8 mouse cellular contexts compared by ENCODE assay signal in genomic region chr2:138033379-138034122, GRCm38 (mm10).
A peak's percentile ranks its signal among the peaks of the same experiment; 100 is the strongest.
DNase-seq lines count a peak whose midpoint lies in the region; ATAC-seq and TF ChIP-seq lines count a peak whose summit lies in the region.

No protein-coding gene starts in this region.

- H3K9me3 ChIP-seq in midbrain, embryonic 15.5 days = no peaks in the 10 kb centered on the region
- no peaks in the 10 kb centered on the region for H3K9me3 ChIP-seq in stomach, postnatal 0 days (ENCODE audit: control insufficient read depth, low read length)

- 13% methylated on average over 11 of the region's 11 CpGs for WGBS in kidney, adult 2 months
- WGBS in midbrain, embryonic 15.5 days = 26% methylated on average over 11 of the region's 11 CpGs
- WGBS in stomach, postnatal 0 days = 33% methylated on average over 11 of the region's 11 CpGs

- H3K4me1 ChIP-seq in kidney, adult 2 months (ENCODE audit: control insufficient read depth, insufficient read depth, low read length) = no peaks in the 10 kb centered on the region
- H3K4me1 ChIP-seq in midbrain, embryonic 15.5 days = 0 out of 2 replicates have a peak, but pooled peaks cover 5% of the 10 kb centered on the region
- no peaks in the 10 kb centered on the region for H3K4me1 ChIP-seq in stomach, postnatal 0 days (replicated peaks; ENCODE audit: control insufficient read depth, insufficient read depth)

- no peaks in the 10 kb centered on the region for H3K36me3 ChIP-seq in kidney, adult 2 months (ENCODE audit: control insufficient read depth, insufficient read depth, low read length)
- H3K36me3 ChIP-seq in midbrain, embryonic 15.5 days (replicated peaks) = no peaks in the 10 kb centered on the region
- no peaks in the 10 kb centered on the region for H3K36me3 ChIP-seq in stomach, postnatal 0 days (ENCODE audit: control insufficient read depth, insufficient read depth, low read length)

- TF ChIP-seq POLR2A in kidney, adult 2 months (IDR thresholded peaks at IDR 0.05; ENCODE audit: low read depth, low read length) = no peak

- no peak overlapping the region for H3K4me2 ChIP-seq in midbrain, embryonic 15.5 days
- no peak overlapping the region for H3K4me2 ChIP-seq in stomach, postnatal 0 days (replicated peaks; ENCODE audit: low read depth)

- no peak overlapping the region for H3K4me3 ChIP-seq in kidney, adult 2 months (ENCODE audit: insufficient read depth, low read depth, low read length)
- no peak overlapping the region for H3K4me3 ChIP-seq in midbrain, embryonic 15.5 days
- no peak overlapping the region for H3K4me3 ChIP-seq in stomach, postnatal 0 days (ENCODE audit: low read depth, low read length)

- ATAC-seq in midbrain, embryonic 15.5 days (replicated peaks) = peak; percentile 80
- ATAC-seq in stomach, postnatal 0 days (ENCODE audit: low FRiP score, low TSS enrichment) = 0 out of 2 replicates have a peak, but pooled peaks have one; percentile 51

- no peak overlapping the region for H3K9ac ChIP-seq in midbrain, embryonic 15.5 days
- no peak overlapping the region for H3K9ac ChIP-seq in stomach, postnatal 0 days (ENCODE audit: low read length)

- no peak overlapping the region for H3K27ac ChIP-seq in kidney, adult 2 months (ENCODE audit: insufficient read depth, low read depth, low read length)
- peak overlapping the region; percentile 48 for H3K27ac ChIP-seq in midbrain, embryonic 15.5 days
- no peak overlapping the region for H3K27ac ChIP-seq in stomach, postnatal 0 days (replicated peaks)

- TF ChIP-seq CTCF in kidney, adult 2 months (conservative IDR thresholded peaks at IDR 0.05; ENCODE audit: insufficient read depth, insufficient read length, low read depth, low read length) = peak; percentile 93
- peak; percentile 98 for TF ChIP-seq CTCF in stomach, postnatal 0 days (IDR thresholded peaks at IDR 0.05; ENCODE audit: low read depth)

- no peak for TF ChIP-seq EP300 in stomach, postnatal 0 days (optimal IDR thresholded peaks at IDR 0.05)

- intact Hi-C loops in left cerebral cortex, postnatal 25 days (cut with DNase I) = loop anchor here (2.0 to 10.0 kb wide), 6 partner anchors 224 to 1339 kb away; partner anchors contain the start of gene Btbd3

- H3K27me3 ChIP-seq in kidney, adult 2 months (replicated peaks; ENCODE audit: control insufficient read depth, insufficient read depth, low read length) = no peaks in the 10 kb centered on the region
- H3K27me3 ChIP-seq in midbrain, embryonic 15.5 days (replicated peaks) = no peaks in the 10 kb centered on the region
- no peaks in the 10 kb centered on the region for H3K27me3 ChIP-seq in stomach, postnatal 0 days (ENCODE audit: control insufficient read depth, insufficient read depth, low read length)

- DNase-seq in spleen, adult 18-20 months = peak; percentile 7 to 21
- DNase-seq in spleen, adult 12 weeks (ENCODE audit: low spot score) = no peak
- DNase-seq in cerebellum, postnatal 4 days (ENCODE audit: low spot score in 2 of 2) = peak; percentile 73 to 82
- DNase-seq in gastrocnemius, adult 18-20 months (ENCODE audit: low spot score) = peak; percentile 62
- peak; percentile 60 for DNase-seq in kidney, adult 2 months
- DNase-seq in left cerebral cortex, postnatal 25 days (ENCODE audit: low spot score in 2 of 2) = peak; percentile 78 to 88
- peak; percentile 72 for DNase-seq in stomach, postnatal 0 days (ENCODE audit: low spot score)
